Mouse (Mus musculus): ENCODE results near the gene Fbxl8.

Fbxl8 gene

DNA sequence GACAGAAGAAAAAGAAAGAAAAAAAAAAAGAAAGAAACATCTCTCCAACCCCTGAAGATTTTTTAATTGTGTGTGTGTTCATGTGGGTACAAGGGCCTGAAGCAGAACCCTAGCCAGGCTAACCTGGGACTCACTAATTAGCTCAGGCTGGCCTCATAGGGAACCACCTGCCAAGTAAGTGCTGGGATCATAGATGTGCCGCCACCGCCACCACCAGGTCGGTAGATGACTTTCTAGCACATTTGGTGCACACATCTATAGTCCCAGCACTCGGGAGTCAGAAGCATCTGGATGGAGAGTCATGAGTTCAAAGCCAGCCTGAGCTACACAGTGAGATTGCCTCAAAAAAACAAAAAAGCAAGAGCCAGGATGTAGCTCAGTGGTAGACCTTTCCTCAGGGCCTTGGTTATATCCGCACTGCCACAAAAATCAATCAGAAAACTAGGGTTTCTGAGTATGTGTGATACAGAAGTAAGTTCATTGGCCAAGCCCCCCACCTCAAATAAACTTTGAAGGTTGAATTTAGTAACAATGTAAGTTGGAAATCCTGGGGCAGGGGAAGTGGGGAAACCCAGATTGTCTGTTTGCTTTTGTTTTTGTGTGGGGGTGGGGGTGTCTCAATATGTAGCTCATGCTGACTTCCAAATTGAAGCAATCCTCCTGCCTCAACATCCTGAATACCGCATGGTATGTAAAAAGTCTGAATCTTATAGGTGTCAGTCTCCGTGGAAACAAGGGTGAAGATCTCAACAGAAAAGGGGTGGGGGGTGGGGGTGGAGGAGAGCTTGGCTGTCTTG is 6.9 kb upstream of the Fbxl8 start:
- DNase-seq (ENCODE audit: low spot score in 2 of 2): no peak

DNA sequence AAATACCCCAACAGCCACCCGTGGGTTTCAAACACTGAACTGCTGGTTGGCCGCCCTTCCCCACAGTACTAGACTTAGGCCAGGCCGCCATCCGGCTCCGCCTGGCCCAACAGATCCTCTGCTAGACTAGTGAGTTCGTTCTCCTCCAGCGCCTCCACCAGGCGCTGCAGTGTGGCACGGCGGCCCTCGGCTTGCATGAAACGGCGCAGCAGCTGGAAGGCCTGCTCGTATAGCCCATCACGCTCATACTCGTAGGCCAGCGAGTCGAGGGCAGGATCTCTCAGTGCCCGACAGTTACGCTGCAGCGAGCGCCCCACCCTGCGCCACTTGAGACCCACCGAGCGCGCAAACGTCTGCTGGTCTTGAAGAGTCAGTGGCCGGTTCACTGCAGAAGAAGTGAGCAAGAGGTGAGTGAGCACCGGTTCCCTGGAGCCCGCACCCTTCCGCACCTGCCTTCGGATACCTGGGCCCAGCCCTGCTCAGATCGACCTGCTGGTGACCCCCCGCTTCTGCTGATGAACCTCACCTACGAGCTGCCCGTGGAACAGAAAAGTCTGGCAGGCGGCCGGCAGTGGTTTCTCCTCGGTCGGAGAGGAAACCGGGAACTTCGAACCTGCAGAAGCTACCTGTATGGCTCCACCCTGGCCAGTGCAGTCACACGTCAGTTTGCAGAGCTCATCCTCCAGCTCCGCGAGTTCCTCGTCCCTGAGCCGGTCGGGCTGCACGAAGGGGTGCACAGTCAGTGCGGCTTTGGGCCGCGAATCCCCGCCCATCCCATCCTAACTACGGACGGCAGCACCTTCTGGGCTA is 5.3 kb upstream of the Fbxl8 start:
- no peak for DNase-seq (ENCODE audit: low spot score in 2 of 2)

DNA sequence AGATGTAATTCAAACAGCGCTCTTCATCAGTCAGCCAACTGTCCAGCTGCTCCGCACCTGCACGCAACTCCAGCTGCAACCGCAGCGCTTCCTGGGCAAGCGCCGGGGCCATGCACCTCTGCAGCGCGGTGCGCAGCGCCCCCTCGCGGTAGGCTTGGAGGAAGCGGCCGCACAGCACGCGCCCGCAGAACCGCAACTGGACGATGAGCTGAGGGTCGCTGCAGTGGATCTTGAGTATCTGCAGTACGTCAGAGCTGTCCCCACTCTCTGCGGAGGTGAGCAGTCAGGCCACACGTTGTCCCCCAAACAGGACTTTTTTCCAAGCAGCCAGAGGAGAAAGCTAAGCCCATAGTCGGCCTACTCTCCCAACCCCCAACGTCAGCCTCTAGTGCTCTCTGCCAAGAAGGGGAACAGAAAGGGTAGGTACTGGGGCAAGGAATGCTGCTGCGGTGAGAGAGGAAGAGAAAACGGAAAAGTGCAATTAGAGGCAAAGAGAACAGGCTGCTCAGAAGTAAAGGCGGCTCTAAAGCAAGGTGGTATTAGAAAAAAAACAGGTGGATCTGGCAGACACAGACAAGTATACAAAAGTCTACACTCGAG is 4.6 kb upstream of the Fbxl8 start:
- DNase-seq (ENCODE audit: low spot score in 2 of 2): peak in 1 of 2 experiments; percentile 54

DNA sequence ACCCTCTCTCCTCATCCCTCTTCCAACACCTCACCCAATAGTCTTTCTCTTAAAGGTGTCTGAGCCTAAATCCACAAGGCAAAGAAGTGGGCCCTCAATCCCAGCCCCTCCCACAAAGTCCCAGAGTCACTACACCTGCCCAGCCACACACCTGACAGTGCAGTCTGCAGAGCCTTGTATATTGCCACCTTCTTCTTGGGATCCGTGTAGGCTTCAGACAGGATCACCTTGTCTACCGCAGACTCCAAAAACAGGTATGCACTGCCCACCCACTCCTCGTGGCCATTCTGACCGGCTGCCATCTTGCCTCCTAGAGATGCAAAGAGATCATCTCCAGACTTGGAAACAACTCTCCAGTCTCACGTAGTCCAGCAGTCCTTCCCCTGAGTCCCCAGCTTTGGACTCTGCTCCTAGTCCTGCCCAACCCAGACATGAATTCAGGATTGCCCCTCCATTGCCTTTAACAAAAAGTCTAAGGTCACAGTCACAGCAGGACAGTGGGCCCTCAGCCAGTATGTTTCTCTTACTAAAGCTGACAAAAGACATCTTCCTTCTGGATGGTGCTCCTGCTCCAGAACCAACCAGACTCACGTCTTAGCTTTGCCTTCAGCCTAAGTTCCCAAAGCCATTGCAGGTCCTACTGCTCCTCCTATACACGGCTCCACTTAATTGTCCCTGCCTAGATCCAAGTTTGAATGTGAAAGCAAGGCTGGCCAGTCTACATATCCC is 3.9 kb upstream of the Fbxl8 start:
- DNase-seq (ENCODE audit: low spot score in 2 of 2): no peak

DNA sequence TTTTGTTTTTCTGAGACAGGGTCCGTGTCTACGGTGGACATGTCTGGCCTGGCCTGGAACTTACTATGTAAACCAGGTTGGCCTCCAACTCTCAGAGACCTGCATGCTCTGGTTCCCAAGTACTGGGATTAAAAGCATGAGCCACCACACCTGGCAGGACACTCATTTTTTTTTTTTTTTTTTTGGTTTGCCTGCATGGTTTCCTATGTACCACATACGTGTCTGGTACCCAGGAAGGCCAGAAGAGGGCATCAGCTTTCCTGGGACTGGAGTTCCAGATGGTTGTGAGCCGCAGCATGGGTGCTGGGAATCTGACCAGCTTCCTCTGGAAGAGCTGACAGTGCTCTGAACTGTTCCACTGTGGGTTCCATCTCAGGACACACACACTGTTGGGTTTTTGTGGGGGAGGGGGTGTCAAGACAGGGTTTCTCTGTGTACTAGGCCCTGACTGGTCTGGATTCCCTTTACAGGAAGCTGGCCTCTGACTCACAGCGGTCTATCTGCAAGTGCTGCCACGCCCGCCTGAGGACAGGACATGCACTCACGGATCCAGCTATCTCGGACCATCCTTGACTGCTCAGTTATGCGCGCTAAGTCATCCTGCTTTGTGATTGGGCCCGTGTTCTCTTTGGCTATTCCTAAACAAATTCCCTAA is 3.0 kb upstream of the Fbxl8 start:
- no peak for DNase-seq (ENCODE audit: low spot score in 2 of 2)

DNA sequence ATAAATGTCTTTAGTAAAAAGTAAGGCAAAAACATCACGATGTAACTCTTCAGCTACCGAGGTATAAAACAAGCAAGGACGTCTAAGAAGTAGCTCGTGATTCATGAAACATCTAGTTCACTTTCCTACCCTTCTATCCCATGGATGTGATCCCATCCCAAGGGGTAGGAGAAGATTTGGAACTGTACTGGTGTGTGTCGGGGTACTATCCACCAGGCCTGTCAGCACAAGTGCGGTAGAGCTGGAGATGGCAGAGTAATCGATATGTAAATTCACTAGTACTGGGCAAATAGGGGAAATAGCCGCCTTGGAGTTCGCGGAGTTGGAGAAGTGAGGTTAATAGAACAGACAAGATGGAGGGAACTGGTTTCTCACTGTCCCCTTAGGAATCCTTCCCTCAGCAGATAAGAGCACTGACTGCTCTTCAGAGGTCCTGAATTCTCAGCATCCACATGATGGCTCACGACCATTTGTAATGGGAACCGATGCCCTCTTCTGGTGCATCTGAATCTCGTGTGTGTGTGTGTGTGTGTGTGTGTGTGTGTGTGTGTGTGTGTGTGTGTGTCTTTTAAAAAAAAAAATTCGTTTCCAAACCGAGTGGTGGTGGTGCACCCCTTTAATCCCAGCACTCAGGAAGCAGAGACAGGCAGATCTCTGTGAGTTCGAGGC is 1.1 kb upstream of the Fbxl8 start:
- no peak for DNase-seq (ENCODE audit: low spot score in 2 of 2)

DNA sequence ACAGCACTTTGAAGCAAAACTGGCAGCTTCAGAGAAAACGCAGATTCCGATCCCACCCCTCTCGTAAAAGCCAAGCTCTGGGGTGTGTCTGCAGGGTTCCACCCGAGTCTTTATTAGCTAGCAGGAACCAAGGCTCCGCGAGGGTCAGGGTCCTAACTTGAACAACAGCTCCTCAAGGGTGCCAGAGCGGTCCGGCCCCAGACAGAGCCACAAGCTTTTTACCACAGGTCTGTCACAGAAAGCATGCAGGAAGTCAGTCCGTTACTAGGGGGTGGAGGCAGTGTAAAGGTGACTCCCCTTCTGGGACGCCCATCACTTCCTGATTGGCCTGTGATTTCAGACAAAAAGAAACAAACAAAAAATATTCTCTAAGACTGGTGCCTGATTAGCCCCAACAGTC is 680 bp downstream of the Fbxl8 start:
- no peak for DNase-seq (ENCODE audit: low spot score in 2 of 2)

DNA sequence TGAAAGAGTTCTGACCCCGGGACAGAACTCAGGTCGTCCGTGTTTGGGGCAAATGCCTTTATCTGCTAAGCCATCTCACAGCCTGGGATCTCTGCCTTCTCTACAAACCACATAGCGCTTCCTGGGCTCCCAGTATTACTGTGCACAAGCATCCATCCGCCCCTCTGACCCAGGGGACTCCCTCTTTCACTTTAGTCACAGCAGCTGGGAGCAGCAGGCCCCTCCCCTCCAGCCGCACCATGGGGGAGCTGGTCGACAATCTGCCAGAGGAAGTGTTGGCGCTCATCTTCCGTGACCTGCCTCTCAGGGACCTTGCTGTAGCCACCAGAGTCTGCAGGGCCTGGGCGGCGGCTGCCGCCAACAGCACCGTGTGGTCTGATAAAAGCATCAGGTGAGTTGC is 2.3 kb downstream of the Fbxl8 start:
- no peak for DNase-seq (ENCODE audit: low spot score in 2 of 2)

DNA sequence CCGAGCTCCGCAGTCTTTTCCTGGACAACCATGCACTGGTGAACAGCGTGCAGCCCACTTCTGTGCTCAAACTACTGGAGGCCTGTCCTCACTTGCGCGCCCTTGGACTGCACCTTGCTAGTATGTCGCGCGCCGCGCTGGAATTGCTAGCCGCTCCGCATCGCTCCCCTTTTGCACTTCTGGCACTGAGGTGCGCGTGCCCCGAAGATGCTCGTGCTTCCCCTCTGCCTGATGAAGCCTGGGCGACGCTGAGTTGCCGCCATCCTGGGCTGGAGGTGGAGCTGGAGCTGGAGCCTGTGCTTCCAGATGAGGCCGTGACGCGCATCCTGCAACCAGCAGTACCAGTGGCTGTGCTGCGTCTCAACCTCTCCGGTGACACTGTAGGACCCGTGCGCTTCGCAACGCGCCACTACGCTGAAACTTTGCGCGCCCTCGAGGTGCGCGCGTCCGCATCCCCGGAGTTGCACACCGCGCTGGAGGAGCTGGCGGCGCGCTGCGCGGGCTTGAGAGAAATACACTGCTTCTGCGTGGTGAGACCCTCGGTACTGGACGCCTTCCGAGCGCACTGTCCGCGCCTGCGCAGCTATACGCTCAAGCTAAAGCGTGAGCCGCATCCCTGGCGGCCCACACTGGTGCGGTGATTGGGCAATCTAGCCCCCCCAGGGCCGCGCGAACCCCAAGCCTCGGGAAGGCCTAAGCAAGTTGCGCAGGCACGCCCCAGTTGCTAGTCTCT is 4.1 kb downstream of the Fbxl8 start:
- no peak for DNase-seq (ENCODE audit: low spot score in 2 of 2)

DNA sequence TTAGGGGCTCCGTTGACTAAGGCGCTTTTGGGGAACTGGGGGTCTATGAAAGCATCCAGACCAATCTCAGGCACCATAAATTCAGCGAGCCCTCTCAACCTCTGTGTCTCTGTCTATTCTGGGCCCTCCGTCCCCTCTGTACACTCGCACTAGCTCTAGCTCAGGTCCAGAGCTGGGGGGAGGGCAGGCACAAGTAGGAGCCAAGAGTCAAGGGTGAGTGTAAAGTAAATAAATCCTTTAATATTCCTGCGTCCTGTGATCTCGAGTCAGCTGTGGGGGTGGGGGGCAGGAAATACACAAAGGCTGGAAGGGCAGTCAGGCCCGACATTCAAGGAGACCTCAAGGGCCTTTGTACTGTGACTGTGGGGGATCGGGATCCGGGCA is 4.6 kb downstream of the Fbxl8 start:
- no peak for DNase-seq (ENCODE audit: low spot score in 2 of 2)

DNA sequence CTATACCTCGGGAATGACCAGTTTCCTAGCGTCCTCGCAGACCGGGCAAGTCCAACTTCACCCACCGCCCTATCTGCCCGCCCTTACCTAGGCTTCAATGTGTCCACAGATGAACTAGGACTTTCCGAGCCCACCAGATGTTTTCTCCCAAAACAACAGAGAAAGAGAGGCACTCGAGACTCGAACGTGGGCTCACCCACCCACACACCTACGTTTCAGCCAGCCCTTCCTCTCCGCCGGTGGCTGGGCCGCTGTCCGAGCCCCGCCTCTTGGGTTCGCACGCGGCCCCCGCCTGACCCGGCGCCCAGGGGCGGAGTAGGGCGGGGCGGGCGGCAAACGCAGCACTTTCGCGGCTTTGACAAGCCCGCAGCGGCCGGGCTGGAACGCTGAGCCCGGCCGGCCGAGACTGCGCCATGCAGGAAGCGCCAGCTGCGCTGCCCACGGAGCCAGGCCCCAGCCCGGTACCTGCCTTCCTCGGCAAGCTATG is 5.1 kb downstream of the Fbxl8 start, which contains the start of gene Hsf4:
Hsf4 (plus strand) TSS at position 341 of the 487 bp plus-strand sequence.
- DNase-seq (ENCODE audit: low spot score in 2 of 2): peak; percentile 70 to 78

DNA sequence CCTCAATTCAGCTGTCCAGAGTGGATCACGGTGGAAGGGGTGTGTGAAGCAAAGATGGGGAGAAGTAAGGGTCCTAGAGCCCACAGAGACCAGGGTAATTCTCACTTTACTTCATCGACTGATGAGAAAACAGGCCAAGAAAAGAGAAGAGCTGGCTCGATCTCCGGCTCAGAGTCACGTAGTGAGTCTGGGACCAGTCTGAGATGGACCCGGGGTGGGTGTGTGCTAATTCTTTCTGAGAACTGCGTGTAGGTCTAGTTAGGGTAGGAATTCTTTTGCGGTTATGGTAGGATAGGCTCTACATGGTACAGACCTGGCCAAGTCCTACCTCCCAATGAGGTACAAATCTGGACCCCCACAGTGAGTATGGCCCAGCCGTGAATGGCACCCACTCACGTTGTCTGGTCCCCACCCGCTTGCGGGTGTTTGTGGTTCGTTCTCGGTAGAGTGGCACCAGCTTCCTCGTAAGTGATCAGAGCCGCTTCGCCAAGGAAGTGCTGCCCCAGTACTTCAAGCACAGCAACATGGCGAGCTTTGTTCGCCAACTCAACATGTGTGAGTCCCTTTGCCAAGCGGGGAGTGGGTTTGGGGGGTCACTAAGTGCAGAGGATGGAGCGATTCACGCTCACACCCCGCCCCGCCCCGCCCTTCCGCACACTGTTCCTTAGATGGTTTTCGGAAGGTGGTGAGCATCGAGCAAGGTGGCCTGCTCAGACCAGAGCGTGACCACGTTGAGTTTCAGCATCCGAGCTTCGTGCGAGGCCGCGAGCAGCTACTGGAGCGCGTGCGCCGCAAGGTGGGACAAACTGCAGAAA is 5.9 kb downstream of the Fbxl8 start:
- no peak for DNase-seq (ENCODE audit: low spot score in 2 of 2)

DNA sequence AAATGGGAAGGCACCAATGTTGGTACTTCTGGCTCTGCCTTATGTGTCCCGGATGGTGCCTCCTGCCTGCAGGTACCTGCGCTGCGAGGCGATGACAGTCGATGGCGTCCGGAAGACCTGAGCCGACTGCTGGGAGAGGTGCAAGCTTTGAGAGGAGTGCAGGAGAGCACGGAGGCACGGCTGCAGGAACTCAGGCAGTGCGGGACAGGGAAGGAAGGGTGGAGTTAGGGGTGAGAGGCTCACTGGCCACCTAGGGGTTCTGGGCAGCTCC is 6.4 kb downstream of the Fbxl8 start:
- no peak for DNase-seq (ENCODE audit: low spot score in 2 of 2)

DNA sequence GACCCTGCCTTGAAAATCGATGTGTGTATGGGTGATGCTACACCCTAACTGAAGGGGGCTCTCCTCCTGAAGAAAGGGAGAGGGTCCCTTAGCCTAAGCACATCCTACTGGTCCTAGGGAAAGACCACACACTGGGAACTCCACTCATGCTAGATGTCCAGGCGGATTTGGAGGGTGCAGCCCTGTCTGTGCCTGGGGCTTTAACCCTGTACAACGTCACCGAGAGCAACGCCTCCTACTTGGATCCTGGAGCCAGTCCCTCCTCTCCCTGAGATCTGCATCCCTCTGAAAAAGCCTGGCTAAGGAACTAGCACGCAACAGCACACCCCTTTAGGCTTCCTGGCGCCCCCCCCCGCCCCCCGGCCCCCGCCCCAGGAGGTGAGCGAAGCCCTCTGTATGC is 10.9 kb downstream of the Fbxl8 start:
- DNase-seq (ENCODE audit: low spot score in 2 of 2): no peak

DNA sequence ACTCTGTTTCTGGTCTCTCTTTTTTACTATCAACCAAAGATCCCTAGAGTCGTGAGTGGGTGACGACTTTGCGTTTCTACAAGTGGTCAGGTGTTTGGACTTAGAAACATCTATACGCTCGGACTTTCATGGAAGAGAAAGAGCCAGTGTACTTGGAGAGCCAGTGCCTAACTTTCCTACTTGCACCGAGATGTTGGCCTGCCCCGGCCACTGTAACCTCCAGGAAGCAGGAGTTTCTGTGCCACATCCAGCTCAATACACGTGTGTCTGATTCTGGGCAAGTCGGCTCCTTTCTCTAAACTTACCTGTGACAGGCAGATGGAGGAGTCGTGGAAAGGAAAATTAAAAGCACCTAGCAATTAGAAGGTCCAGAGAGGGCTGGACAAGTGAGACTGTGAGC is 11.4 kb downstream of the Fbxl8 start, which contains the start of gene Nol3:
Nol3 (plus strand) TSS at position 301 of the 400 bp plus-strand sequence.
- no peak for DNase-seq (ENCODE audit: low spot score in 2 of 2)

DNA sequence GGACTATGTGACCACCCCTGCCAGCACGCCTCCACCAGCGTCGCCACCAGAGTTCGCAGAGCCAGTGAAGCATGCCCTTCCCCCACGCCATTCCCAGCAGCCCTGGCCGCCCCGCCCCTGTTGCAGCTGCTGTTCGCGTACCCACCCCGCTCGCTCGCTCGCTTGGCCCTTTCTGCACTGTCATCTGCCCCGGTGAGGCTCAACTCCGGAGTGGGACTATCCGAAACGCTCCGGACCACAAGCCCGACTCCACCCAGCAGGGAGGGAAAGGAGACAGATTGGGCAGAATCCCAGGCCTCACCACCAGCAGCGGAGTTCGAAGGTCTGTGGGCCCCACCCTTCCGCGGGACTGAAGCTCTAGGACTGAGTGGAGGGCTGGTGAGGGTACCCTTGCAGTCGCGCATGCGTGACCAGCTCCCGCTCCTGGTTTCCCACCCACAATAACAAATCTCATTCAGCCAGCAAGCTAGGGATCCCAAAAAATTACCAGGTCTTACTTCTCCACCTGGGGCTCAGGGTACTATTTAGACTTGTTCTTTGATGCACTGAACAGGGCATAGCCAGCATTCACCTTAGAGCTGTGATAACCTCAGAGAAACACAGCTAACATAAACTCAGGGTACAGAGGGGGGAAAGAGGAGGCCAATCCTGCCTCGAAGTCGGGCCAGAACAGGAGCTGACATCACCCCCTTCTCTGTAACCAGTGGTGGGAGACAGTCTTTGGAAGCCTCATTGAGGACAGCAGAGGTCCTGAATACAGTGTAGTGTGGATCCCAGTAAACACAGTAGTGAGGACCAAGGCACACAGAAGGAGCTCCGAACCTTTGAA is 12.1 kb downstream of the Fbxl8 start:
- DNase-seq (ENCODE audit: low spot score in 2 of 2): peak in 1 of 2 experiments; percentile 45

DNA sequence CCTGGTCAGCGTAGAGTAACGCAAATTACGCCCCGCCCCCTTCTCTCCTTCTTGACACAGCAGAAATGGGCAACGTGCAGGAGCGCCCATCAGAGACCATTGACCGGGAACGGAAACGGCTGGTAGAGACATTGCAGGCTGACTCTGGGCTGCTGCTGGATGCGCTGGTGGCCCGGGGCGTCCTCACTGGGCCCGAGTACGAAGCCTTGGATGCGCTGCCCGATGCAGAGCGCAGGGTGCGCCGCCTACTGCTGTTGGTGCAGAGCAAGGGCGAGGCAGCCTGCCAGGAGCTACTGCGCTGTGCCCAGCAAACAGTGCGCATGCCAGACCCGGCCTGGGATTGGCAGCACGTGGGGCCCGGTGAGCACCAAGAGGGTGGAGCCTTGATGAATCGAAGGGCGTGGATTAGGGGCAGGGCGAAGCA is 14.5 kb downstream of the Fbxl8 start:
- peak; percentile 70 to 81 for DNase-seq (ENCODE audit: low spot score in 2 of 2)

DNA sequence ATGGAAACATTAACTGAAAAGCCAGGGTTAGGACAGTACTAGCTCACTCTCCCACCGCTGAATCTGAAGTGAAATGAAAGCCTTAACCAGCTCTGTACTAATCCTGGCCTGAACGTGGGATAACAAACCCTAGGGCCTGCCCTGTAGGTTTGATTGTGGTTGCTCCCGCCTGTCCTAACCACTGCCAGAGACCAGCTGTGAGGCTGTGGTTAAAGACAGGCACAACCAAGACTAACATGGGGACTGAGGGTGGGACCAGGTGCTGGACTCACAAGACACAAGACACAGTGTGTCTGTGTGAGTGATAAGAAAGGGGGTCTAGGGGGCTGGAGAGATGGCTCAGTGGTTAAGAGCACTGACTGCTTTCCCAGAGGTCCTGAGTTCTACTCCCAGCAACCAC is 16.1 kb downstream of the Fbxl8 start:
- DNase-seq (ENCODE audit: low spot score in 2 of 2): no peak

Measured in heart, adult 9 months (tissue).